Mouse (Mus musculus) kidney, adult 18-20 months (tissue): ENCODE data around the gene Nid2.

Experiments used
- DNase-seq: peaks from one replicate; pipeline ENCODE4 v3.0.0; 2021

Nid2 gene

DNA sequence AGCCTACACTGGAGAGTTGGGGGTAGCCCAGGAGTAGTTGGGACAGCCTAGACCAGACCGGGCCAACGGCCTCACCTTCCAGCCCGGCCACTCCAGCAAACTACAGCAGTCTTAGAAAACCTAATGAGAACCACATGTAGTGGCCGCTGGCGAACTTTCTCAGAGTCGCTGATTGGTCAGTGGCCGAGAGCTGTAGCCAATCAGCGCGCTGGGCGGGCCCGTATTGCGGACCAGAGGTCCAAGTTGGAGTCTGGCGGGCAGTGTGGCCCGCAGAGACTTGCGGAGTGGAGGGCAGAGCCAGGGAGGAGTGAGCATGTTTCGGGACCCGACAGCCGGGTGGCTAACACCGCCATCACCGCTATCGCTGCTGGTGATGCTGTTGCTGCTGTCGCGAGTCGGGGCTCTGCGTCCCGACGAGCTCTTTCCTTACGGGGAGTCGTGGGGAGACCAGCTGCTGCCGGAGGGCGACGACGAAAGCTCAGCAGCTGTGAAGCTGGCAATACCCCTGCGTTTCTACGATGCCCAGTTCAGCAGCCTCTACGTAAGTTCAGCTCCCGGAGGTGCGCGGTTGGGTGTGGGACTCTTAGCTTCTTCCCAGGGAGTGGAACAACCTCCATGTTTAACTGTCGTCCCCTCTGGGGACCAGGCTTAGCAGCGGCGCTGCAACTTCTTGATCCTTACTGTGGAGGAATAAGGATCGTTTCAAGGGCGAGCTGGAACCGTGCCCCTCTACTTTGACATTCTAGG, at the start of gene Nid2:
TSS of gene Nid2 (plus strand) at position 241 of the 747 bp plus-strand sequence.
- DNase-seq: peak; percentile 89

- no peak for DNase-seq
Observed at GRCm38 (mm10) chr14:19701546-19701945, 49.5 kb upstream of the Nid2 start.

- DNase-seq: peak; percentile 79
Observed at GRCm38 (mm10) chr14:19705649-19706048, 45.4 kb upstream of the Nid2 start.

DNA sequence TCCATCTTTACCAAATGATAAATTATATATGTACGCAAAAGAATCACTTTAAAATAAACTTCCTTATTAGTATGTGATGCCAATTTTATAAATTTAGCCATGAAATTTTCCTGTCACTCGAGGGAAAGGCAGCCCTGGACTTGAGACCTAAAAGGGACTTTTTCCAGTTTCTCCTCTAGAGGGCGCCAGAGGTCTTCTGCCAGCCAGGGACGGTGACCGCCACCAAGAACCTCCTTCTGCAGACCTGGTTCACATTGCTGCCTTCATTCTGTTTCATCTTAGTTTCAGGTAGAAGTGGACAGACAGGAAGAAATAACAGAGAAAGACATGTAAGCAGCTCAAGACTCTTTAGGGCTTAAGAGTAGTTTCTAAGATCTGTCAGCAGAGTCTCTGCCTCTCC, 44.6 kb upstream of the Nid2 start:
- peak; percentile 45 for DNase-seq

DNA sequence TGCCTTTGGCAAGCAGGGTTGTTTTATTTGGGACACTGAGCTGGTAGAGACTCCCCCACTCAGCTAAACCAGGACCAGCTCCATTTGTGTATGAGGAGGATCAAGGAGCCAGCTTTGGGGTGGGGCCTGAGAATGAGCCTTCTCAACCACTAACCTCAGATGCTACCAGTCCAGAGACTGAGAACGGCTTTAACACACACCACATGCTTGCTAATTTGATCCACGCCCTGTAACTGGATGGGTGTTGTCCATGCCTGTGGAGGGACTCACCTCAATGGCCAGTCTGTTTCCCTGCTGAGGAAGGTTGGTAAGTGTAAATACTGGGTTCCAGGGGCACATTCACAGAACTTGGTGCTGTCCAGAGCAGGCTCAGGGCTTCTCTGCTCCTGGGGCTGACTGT, 44.1 kb upstream of the Nid2 start:
- peak; percentile 9 for DNase-seq

GRCm38 (mm10) chr14:19707721-19708507, 43.2 kb upstream of the Nid2 start:
- DNase-seq: peak; percentile 48

- no peak for DNase-seq
Observed at GRCm38 (mm10) chr14:19709161-19709560, 41.9 kb upstream of the Nid2 start.

GRCm38 (mm10) chr14:19711771-19712170, 39.3 kb upstream of the Nid2 start:
- DNase-seq: peak; percentile 15

DNA sequence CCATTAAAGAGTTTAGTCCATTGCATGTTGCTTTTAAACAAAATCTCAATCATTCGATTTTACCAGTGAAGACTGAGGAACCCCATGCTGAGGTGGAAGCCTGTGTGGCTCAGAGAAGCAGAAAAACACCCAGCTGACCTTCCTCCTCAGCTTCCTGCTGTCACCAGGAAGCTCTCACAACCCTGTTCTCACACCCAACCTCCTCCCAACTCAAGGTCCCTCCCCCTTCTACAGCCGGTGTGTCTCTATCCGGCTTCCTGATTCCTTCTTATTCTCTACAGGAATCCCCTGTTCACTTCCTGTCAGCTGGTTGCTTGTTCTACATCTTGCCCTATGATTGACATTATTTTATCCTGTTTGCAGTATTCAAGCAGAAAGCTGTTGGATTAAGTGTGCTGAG, 38.0 kb upstream of the Nid2 start:
- no peak for DNase-seq

GRCm38 (mm10) chr14:19719077-19719476, 32.0 kb upstream of the Nid2 start:
- no peak for DNase-seq

DNA sequence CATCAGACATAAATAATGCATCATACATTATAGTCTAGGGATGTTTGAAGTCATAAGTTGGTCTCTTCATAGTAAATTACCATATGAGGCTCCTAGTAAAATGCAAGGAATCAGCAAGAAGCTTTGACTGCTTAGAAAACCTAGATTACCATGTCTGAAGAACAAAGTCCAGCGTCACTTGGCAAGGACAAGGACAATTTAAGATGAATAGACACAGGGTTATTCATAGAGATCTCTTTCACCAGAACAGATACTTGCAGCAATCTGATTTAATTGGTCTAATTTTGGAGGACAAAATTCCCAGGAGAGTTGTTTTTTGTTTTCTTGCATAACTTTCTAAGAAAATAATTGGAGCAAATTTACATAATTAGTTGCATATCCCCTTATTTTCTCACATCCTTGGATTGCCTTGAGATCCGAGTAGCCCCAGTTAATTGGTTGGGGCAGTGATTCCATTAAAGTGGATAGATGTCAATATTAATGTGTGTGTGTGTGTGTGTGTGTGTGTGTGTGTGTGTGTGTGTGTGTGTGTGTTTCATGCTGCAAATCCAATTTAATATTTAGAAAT, 30.9 kb upstream of the Nid2 start:
- DNase-seq: no peak

DNA sequence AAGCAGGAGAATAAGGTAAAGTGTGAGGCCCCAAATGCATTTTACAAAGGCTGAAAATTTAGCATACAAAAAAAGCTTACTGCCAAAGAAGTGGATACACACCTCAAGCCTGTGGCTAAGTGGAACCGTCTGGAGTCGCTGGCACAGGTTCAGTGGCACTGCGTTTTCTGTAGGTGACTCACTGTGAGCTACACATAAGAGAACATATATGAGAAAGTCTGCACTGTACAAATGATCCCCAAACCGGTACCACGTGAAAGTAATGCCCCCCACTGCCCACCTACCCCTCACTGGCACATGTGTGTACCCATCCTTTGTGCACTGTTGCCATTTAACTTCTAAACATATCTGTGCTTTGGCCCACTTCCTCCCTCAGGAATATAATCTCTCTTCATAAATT, 22.8 kb upstream of the Nid2 start:
- DNase-seq: no peak

- DNase-seq: peak; percentile 31
Observed at GRCm38 (mm10) chr14:19728737-19729136, 22.3 kb upstream of the Nid2 start.

DNA sequence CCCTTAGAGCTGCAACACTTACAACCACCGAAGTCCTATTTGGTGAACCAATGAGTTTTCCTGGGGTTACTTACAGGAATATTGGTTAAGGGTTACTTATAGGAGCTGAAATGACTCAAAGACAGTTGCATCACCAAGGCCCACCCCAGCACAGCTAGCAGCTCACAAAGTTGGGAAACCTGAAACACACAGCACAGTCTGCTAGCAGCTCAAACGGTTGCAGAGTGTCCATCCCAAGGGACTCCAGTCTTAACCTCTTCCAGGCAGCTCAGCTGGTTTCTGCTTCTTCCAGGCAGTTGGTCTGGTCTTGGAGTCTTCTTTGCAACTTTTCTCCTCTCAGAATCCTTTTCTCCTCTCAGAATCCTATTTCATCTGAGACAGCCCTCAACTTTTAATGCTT, 19.0 kb upstream of the Nid2 start:
- no peak for DNase-seq

DNA sequence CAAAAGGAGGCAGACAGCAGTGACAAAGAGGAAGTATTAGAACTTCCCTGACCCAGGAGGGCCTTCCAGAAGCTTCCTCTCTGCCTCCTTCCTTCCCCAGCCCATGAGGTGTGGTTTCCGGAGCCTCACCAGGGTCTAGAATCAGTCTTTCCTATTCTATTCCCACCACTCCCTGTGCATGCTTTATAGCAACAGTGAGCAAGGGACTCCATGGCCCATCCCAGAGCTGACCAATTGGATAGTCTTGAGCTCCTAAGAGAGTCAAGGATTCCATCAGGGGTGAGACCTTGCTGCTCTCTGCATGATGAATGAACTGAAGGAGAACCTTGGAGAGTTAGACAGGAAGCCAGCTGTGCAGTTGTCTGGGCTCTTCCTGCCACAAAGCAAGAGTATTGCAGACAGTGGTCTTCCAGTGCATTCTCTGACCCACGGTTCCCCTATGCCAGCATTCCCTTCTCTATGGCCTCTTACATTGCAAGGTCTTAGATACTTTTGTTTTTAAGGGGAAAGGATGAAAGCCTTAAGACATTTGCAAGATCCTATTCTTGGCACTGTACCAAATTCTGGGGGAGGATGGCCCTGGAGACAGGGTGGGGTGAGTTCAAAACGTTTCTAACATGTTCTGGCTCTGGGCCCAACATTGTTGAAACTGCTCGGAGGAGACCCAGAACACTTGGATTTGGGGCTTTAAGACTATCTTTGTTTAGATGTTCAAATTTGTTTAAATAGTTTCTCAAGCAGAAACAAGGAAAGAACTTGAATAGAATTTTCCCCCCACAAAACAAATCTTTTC, 17.4 kb upstream of the Nid2 start:
- no peak for DNase-seq

GRCm38 (mm10) chr14:19735303-19735702, 15.8 kb upstream of the Nid2 start:
- DNase-seq: no peak

- no peak for DNase-seq
Observed at GRCm38 (mm10) chr14:19737568-19737967, 13.5 kb upstream of the Nid2 start.

DNA sequence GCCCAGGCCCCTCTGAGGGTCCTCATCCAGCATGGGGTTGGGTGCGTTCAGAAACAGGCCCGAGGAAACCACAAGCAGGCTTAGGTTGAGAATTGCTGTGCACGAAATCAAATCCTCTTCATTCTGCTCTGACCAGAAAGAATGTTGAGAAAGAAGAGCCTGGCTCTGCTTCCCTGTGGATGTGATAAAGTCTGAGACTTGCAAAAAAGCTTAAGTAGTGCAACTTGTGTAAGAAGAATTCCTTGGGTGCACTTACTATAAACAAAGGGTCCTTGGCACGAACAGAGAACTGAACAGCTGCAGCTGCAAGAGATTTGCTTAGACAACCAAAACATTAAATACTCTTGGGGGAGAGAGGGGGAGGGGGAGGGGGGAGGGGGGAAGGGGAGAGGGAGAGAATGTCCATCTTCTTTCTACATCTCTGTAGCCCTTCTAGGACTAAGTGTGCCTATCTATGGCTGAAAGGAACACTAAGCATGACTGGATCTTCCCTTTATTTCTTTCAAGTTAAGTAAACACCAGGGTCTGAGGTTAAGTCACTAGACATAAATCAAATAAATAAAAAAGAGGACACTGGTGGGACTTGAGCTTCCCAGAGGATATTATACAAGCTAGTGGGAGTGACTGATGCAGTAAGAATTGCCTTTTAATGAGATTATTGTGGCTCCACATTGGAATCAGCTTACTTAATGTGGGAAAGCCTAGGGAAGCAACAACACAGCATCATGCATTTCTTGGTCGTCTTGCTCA, 12.8 kb upstream of the Nid2 start:
- DNase-seq: no peak

- DNase-seq: no peak
Observed at GRCm38 (mm10) chr14:19739416-19740146, 11.5 kb upstream of the Nid2 start.

- no peak for DNase-seq
Observed at GRCm38 (mm10) chr14:19740147-19740738, 10.8 kb upstream of the Nid2 start.

GRCm38 (mm10) chr14:19744876-19745275, 6.2 kb upstream of the Nid2 start:
- DNase-seq: no peak
